Mouse (Mus musculus): ENCODE measurements around the gene Me3.

Me3 gene

DNA sequence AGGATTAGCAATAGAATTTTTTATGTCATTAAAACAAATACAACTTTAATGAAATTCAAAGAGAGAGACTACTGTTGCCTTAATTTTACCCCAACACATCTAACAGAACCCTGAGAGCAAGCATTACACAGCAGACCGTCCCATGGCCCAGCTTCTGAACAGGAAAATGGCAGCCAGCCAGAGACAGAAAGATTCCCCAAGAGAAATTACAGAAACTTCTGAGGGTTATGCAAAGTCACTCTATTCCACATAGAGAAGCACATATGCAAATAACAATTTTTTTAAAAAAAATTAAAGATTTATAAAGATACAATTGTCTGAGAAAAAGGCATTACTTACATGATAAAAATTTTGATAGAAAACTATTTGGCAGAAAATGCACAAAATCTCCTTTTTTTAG lies 247.5 kb downstream of the Me3 start:
- DNase-seq (ENCODE audit: extremely low read depth, insufficient read length, low spot score): no peak

DNA sequence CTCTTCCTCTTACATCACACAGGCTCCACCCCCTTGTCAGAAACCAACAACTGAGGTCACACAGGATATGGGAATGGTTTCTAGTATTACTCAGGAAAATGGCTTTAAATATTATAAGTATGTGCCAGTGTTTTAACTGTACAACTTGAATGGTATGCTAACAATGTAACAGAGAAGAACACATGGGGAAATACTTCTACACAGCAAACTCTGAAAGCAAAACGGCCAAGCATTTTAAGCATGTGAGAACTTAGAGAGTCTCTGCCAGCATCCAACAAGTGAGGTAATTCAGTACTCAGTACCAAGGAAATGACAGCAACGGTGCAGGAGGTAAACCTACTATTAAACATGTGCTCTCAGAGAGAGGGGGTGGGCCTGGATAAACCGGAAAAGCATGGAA lies 252.4 kb downstream of the Me3 start:
- DNase-seq (ENCODE audit: extremely low read depth, insufficient read length, low spot score): peak; percentile 42

DNA sequence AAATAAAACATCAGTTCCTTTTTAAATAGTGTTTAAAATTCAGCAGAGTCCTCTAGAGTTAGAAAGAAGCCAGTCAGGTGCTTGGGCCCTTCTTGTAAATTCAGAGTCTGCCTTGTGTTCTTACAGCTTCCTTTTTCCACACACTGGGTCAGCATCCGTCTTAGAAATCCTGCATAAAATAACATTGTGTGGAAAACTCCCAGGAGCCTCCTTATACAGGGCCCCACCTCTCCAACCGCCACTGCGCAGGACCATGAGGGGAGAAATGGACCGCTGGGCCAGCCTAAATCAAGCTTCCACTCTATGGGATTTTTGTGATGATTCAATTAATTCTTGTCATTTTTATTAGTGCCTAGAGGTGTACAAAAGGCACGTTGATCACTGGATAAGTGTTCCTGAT lies 259.2 kb downstream of the Me3 start:
- no peak for DNase-seq (ENCODE audit: extremely low read depth, insufficient read length, low spot score)

DNA sequence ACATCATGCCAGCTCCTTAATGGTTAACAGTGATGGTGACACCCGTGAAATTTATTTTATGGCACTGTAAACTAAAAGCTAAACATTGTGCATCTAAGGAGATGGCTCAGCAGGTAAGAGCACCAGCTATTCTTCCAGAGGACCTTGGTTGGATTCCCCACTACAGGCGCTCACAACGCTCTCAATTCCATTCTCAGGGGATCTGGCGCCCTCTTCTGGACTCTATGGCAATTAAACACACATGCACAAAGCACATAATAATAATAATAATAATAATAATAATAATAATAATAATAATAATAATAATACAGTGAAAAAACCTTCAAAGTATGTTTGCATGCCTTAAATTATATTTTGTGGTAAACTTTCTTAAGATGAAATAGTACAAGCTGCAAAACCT lies 259.7 kb downstream of the Me3 start:
- no peak for DNase-seq (ENCODE audit: extremely low read depth, insufficient read length, low spot score)

DNA sequence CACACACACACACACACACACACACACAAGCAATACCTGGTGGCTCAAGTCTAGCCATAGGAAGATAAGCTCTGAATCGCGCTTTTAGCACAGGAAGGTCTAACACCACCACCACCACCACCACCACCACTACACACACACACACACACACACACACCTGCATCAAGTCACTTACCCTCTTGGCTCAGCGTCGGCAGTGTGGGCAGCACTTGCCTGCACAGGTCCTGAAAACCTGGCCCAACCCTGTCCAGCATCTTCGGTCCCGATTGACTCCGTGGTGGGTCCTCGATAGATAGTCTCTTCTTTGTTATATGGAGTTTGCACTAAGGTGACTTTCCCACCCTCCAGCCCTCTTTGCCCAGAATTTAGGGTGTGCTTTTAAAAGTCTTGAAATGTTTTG lies 270.8 kb downstream of the Me3 start:
- no peak for DNase-seq (ENCODE audit: extremely low read depth, insufficient read length, low spot score)

DNA sequence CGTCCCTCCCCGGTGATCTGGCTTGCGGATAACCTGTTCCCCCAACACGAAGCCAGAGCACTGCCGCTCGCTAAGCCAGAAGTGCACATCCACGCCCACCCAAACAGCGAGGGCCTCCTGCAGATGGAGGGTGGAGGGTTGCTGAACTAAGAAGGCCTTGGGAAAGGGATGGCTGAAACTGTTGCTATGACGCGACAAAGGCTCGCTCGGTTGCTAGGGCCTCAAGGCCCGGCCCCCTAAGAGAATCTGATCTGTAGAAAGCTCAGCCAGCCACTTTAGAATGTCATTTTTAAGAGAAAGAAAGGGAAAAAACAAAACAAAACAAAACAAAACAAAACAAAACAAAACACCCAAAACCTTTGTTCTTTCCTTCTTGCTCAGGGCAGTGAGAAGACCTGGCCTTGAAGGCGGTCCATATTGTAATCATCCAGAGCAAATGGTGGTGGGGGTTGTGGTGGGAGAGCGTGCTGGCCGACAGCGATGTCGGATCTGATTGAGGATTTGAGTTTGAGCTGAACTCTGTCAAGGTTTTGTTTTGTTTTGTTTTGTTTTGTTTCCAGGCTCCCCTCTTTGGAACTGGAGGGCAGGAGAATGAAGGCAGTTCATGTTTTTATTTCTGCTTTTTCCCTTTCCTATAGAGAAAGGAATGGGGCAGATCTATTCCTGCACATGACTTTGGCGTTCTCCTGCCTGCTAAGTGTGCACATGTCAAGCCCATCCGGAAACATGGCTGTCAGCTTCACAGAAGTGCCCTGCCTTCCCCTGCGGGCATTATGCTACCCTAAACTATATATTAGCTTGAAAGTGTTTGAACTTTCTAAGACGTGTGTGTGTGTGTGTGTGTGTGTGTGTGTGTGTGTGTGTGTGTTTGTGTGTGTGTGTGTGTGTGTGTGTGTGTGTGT lies 271.5 kb downstream of the Me3 start, which contains the start of gene Ccdc81:
Gene Ccdc81 (minus strand): TSS at position 188 of the 902 bp plus-strand sequence.
- DNase-seq (ENCODE audit: extremely low read depth, insufficient read length, low spot score): no peak
